Mouse (Mus musculus): ENCODE data around the gene 2010315B03Rik.

GRCm38 (mm10) chr9:124279300-124279699 is 33.2 kb downstream of the 2010315B03Rik start:
- TF ChIP-seq NELFE (IDR thresholded peaks at IDR 0.05; ENCODE audit: low read depth, low read length), result no peak
- TF ChIP-seq CTCF (conservative IDR thresholded peaks at IDR 0.05 in 1 of 2, IDR thresholded peaks at IDR 0.05 in 1 of 2; ENCODE audit: low read depth in 2 of 2, low read length in 2 of 2), result no peak
- TF ChIP-seq POLR2A (IDR thresholded peaks at IDR 0.05; ENCODE audit: low read depth, low read length), result no peak
- no peak for TF ChIP-seq CHD1 (IDR thresholded peaks at IDR 0.05; ENCODE audit: low read depth, low read length)
- no peak for TF ChIP-seq MYC (IDR thresholded peaks at IDR 0.05; ENCODE audit: low read depth, low read length)

Data from CH12.LX (cell line).